Mouse (Mus musculus): ENCODE results near the gene Asmt. TPM values are rescaled to one million over a fixed set of nuclear protein-coding genes. Genes with fewer than 3 reads are reported as not detected.

The Asmt gene
- not detected for total RNA-seq (2021)
- long read RNA-seq, experiment 1, result 0 reads
- long read RNA-seq, experiment 2, result 0 reads

GRCm38 (mm10) chrX:170672594-170673092, at the start of gene Asmt:
TSS of gene Asmt (plus strand) at chrX:170672644.
- DNase-seq, result no peak
- intact Hi-C loops (cut with DNase I), result no loop called here

- intact Hi-C loops (cut with DNase I), result no loop called here
- DNase-seq, result no peak
These were observed 948 bp downstream of the Asmt start for GRCm38 (mm10) chrX:170673233-170673951.

- peak in 1 of 2 experiments; percentile 6 for DNase-seq
- intact Hi-C loops (cut with DNase I), result no loop called here
These were observed 1.9 kb downstream of the Asmt start for GRCm38 (mm10) chrX:170674229-170674771.

- intact Hi-C loops (cut with DNase I), result no loop called here
- peak in 1 of 2 experiments; percentile 7 for DNase-seq
These were observed 2.7 kb downstream of the Asmt start for GRCm38 (mm10) chrX:170674885-170675876.

GRCm38 (mm10) chrX:170675923-170676605, 3.6 kb downstream of the Asmt start:
- DNase-seq, result no peak
- intact Hi-C loops (cut with DNase I), result no loop called here

- intact Hi-C loops (cut with DNase I), result no loop called here
- DNase-seq, result no peak
These were observed 4.3 kb downstream of the Asmt start for GRCm38 (mm10) chrX:170676606-170677239.

GRCm38 (mm10) chrX:170677266-170677665, 4.8 kb downstream of the Asmt start:
- intact Hi-C loops (cut with DNase I), result no loop called here
- DNase-seq, result no peak

- no peak for DNase-seq
- intact Hi-C loops (cut with DNase I), result no loop called here
These were observed 5.2 kb downstream of the Asmt start for GRCm38 (mm10) chrX:170677680-170678079.
